Mouse (Mus musculus) effector memory CD4-positive, alpha-beta T cell, adult 7 months (primary cell): ENCODE measurements around the gene Sbf2. TPM values are rescaled to one million over a fixed set of nuclear protein-coding genes. Genes with fewer than 3 reads are reported as not detected.

Experiments
- polyA plus RNA-seq: library from polyadenylated mRNA; unstranded; fragments of 100-300 nt; shearing (Covaris generic); gene quantifications from one replicate; pipeline ENCODE4 v1.2.1, GENCODE M21; 2017

Sbf2 gene
- polyA plus RNA-seq, result 4.7 TPM

GRCm38 (mm10) chr7:110614133-110615063 lies at the start of gene Sbf2:
Gene Sbf2 (minus strand): TSS chr7:110614922.

GRCm38 (mm10) chr7:110627486-110628272 lies 13.0 kb upstream of the Sbf2 start, which contains the start of gene Adm:
Gene Adm (plus strand): TSS chr7:110627661.

Other genes starting within 250 kb of the Sbf2 start
- gene Adm, start 12.7 kb upstream of the Sbf2 start, polyA plus RNA-seq, result not detected
- gene Ampd3, start 153.3 kb upstream of the Sbf2 start, polyA plus RNA-seq, result 1.5 TPM
- gene Rnf141, start 229.5 kb upstream of the Sbf2 start, polyA plus RNA-seq, result 13.0 TPM
- gene Lyve1, start 248.3 kb upstream of the Sbf2 start, polyA plus RNA-seq, result not detected